Mouse (Mus musculus): ENCODE data around the gene Kansl3. TPM values are rescaled to one million over a fixed set of nuclear protein-coding genes. Genes with fewer than 3 reads are reported as not detected.

Gene Kansl3
- total RNA-seq, 2 experiments from 2014 or later, result 55.0 to 57.3 TPM

GRCm38 (mm10) chr1:36293470-36293869 lies 75.5 kb downstream of the Kansl3 start:
- DNase-seq (ENCODE audit: low spot score in 2 of 2), result no peak

Small RNA genes lying within 50 kb of the gene (microRNA-seq; reads per million reads assigned to microRNA genes)
- 0 to 2.4 reads per million in 2 experiments for gene Mir6898

Other genes with a start within 250 kb of the Kansl3 start
- 10 to 100 TPM; 42.3 to 46.1 TPM for gene Uggt1, start 124.5 kb downstream of the Kansl3 start, total RNA-seq (2021)
- under 1 TPM; 0.54 to 0.62 TPM for gene Neurl3, start 94.5 kb downstream of the Kansl3 start, total RNA-seq (2021)
- gene Arid5a, start 61.4 kb downstream of the Kansl3 start, total RNA-seq (2021), result 10 to 100 TPM; 13.7 to 14.8 TPM
- not detected for gene Fer1l5, start 3.1 kb upstream of the Kansl3 start, total RNA-seq (2021)
- gene Lman2l, start 76.1 kb upstream of the Kansl3 start, total RNA-seq (2021), result 10 to 100 TPM; 50.1 to 51.2 TPM
- 10 to 100 TPM; 18.3 to 18.5 TPM for gene Cnnm4, start 102.4 kb upstream of the Kansl3 start, total RNA-seq (2021)
- 10 to 100 TPM; 35.0 to 39.8 TPM for gene Cnnm3, start 142.7 kb upstream of the Kansl3 start, total RNA-seq (2021)
- gene Ankrd23, start 167.7 kb upstream of the Kansl3 start, total RNA-seq (2021), result 1 to 10 TPM; 4.9 to 5.0 TPM
- under 1 TPM in 1 of 2 experiments, not detected in 1; 0.18 TPM for gene Gm42417, start 170.2 kb upstream of the Kansl3 start, total RNA-seq (2021)
- 10 to 100 TPM; 10.9 to 15.9 TPM for gene Ankrd39, start 178.3 kb upstream of the Kansl3 start, total RNA-seq (2021)
- 10 to 100 TPM; 21.6 to 24.6 TPM for gene Sema4c, start 189.2 kb upstream of the Kansl3 start, total RNA-seq (2021)

All from layer of hippocampus, postnatal 10 days (tissue).